Mouse (Mus musculus) E14TG2a.4 (cell line): ENCODE results near the gene Pbrm1.

Experiments
- CTCF ChIP-seq: conservative IDR thresholded peaks from 2 replicates; pipeline ENCODE4 v1.5.1; 2014; ENCODE audit warnings: low read length
- POU5F1 ChIP-seq: IDR thresholded peaks from 2 replicates; pipeline ENCODE4 v1.6.1; 2014; ENCODE audit warnings: low read length, borderline replicate concordance

DNA sequence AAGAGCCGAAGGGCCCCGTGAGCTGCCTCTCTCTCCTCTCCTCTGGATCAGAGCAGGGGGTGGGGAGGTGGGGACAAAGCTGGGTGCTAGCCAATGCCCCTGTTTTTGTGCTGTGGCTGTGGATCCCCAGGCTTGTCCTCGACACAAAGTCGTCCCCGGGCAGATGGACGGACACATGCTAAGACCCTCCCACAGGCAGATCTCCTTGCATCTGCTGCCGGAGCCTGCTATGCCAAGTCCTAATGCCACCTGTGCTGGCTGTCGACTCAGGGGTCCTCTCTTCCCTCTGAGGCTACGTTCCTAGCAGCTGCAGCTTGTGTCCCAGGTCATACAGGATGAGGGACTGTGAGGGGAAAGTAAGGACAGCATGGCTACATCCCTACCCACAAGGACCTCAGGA lies 147.9 kb downstream of the Pbrm1 start:
- TF ChIP-seq CTCF = no peak
- TF ChIP-seq POU5F1 = no peak
